Comparison of ENCODE assay signal across 8 mouse cellular contexts in the genomic region with DNA sequence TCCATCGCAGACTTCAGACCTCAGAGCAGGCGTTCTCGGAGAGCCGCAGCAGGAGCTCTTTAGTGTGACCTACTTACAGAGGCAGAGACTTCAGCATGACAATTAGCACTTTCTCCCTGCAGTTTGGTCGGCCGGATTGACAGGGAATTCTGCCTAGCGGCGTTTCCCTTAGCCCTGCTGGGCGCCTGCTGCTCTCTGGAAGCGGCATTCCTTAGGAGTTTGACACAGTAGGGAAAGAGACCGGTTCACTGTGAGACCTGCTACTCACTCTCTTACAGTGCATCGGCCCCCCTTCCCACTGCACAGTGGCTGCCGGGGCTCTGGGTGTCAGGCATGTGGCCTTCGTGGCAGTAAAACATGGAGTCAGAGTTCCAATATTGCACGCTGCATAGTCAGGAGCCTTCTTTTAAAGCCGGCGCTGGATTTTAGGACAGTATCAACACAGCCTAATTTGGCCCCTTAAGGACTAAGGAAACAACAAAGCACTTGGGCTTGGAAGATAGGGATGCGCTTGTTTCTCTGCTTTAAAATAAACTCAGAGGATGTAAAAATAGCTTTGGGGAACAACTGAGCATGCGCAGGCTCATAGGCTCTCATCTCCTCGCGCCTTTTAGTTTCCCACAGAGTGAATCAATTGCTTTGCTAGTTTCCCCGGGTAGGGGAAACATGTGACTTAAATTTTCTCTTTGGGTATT.
DNase-seq lines count a peak whose midpoint lies in the region; ATAC-seq and TF ChIP-seq lines count a peak whose summit lies in the region.

No protein-coding gene starts in this region.

- H3K9me3 ChIP-seq in hindbrain, embryonic 15.5 days, result no peaks in the 10 kb centered on the region
- H3K9me3 ChIP-seq in midbrain, embryonic 15.5 days, result no peaks in the 10 kb centered on the region

- TF ChIP-seq POLR2A in embryonic fibroblast, embryonic 13.5 days (IDR thresholded peaks at IDR 0.05; ENCODE audit: low read depth, low read length), result no peak

- peak overlapping the region; percentile 18 for H3K4me3 ChIP-seq in embryonic fibroblast, embryonic 13.5 days (ENCODE audit: insufficient read depth, low read length)
- H3K4me3 ChIP-seq in hindbrain, embryonic 15.5 days, result peak overlapping the region; percentile 11; the same call in 1 of the 2 replicates
- peak overlapping the region; percentile 17; the same call in 1 of the 2 replicates for H3K4me3 ChIP-seq in midbrain, embryonic 15.5 days

- 0 out of 2 replicates have a peak, but pooled peaks cover 6% of the 10 kb centered on the region for H3K36me3 ChIP-seq in hindbrain, embryonic 15.5 days
- H3K36me3 ChIP-seq in midbrain, embryonic 15.5 days (replicated peaks), result no peaks in the 10 kb centered on the region

- ATAC-seq in hindbrain, embryonic 15.5 days (ENCODE audit: low FRiP score, low read depth), result peak; percentile 75
- peak; percentile 84 for ATAC-seq in midbrain, embryonic 15.5 days (replicated peaks)
- no peak for ATAC-seq in granulocyte monocyte progenitor cell, adult 5-6 weeks (replicated peaks; ENCODE audit: poor library complexity, severe bottlenecking)

- H3K4me1 ChIP-seq in embryonic fibroblast, embryonic 13.5 days (ENCODE audit: control insufficient read depth, insufficient read depth, low read length), result no peaks in the 10 kb centered on the region; the same call in 1 of the 2 replicates
- H3K4me1 ChIP-seq in hindbrain, embryonic 15.5 days (replicated peaks), result peaks cover 25% of the 10 kb centered on the region
- peaks cover 22% of the 10 kb centered on the region for H3K4me1 ChIP-seq in midbrain, embryonic 15.5 days

- peak; percentile 85 for DNase-seq in heart, adult 11 months
- no peak for DNase-seq in heart, adult 8-10 months (ENCODE audit: low spot score)
- peak; percentile 91 for DNase-seq in ZHBTc4 (ENCODE audit: low read depth, low spot score)
- no peak for DNase-seq in thymus, adult 18-20 months

- H3K4me2 ChIP-seq in hindbrain, embryonic 15.5 days, result peak overlapping the region; percentile 52
- peak overlapping the region; percentile 46 for H3K4me2 ChIP-seq in midbrain, embryonic 15.5 days

- H3K27me3 ChIP-seq in hindbrain, embryonic 15.5 days, result no peaks in the 10 kb centered on the region
- H3K27me3 ChIP-seq in midbrain, embryonic 15.5 days (replicated peaks), result no peaks in the 10 kb centered on the region

- no peak for TF ChIP-seq CTCF in embryonic fibroblast, embryonic 13.5 days (IDR thresholded peaks at IDR 0.05; ENCODE audit: borderline replicate concordance, insufficient read depth, low read length)

- 2% methylated on average over 22 of the region's 22 CpGs for WGBS in hindbrain, embryonic 15.5 days
- 2% methylated on average over 22 of the region's 22 CpGs for WGBS in midbrain, embryonic 15.5 days

- no peak overlapping the region for H3K27ac ChIP-seq in embryonic fibroblast, embryonic 13.5 days (ENCODE audit: insufficient read depth, low read length)
- H3K27ac ChIP-seq in hindbrain, embryonic 15.5 days (replicated peaks), result peak overlapping the region; percentile 82
- H3K27ac ChIP-seq in midbrain, embryonic 15.5 days, result peak overlapping the region; percentile 81

- H3K9ac ChIP-seq in hindbrain, embryonic 15.5 days, result peak overlapping the region; percentile 18; the same call in 1 of the 2 replicates
- H3K9ac ChIP-seq in midbrain, embryonic 15.5 days, result 0 out of 2 replicates have a peak overlapping the region, but pooled peaks have one; percentile 2

Comparison
In these comparisons a context has a peak if more than half of its experiments do, and no peak if none do; other contexts are left out.
1. DNase-seq: peak in heart, adult 11 months (single experiment) and ZHBTc4 (single experiment); none in heart, adult 8-10 months (single experiment) and thymus, adult 18-20 months (0 of 2).
2. Peak in every context shown above with its lines, with median percentiles within 50 percentile points of each other: H3K4me3 ChIP-seq.